Mouse (Mus musculus) stomach, embryonic 14.5 days (tissue): ENCODE measurements around the gene Sarm1. TPM values are rescaled to one million over a fixed set of nuclear protein-coding genes. Genes with fewer than 3 reads are reported as not detected.

Experiments
- ATAC-seq: fragments of 200-750 bp; cut with Nextera tagmentation; 2 replicates; pipeline ENCODE4 v1.8.0; 2017; ENCODE audit warnings: low read depth, moderate TSS enrichment; ENCODE audit not compliant: insufficient number of reproducible peaks, insufficient read depth, low FRiP score
- H3K27ac ChIP-seq: fragments of 300-500 bp; sonication (generic); 2 replicates; pipeline ENCODE4 v1.5.1; 2014; ENCODE audit warnings: mild to moderate bottlenecking, low read length, moderate library complexity, mixed read lengths
- H3K27me3 ChIP-seq: fragments of 300-500 bp; sonication (generic); 2 replicates; pipeline ENCODE4 v1.6.1; 2014; ENCODE audit warnings: low read length, control low read depth, mixed read lengths; ENCODE audit not compliant: control insufficient read depth, insufficient read depth
- H3K36me3 ChIP-seq: fragments of 300-500 bp; sonication (generic); 2 replicates; pipeline ENCODE4 v1.6.1; 2014; ENCODE audit warnings: mild to moderate bottlenecking, control low read depth, low read length, moderate library complexity, mixed read lengths; ENCODE audit not compliant: control insufficient read depth, insufficient read depth
- H3K4me1 ChIP-seq: fragments of 300-500 bp; sonication (generic); 2 replicates; pipeline ENCODE4 v1.6.1; 2014; ENCODE audit warnings: low read length, control low read depth, mixed read lengths; ENCODE audit not compliant: control insufficient read depth, insufficient read depth
- H3K4me2 ChIP-seq: fragments of 300-500 bp; sonication (generic); replicated peaks from 2 replicates; pipeline ENCODE4 v1.6.1; 2014; ENCODE audit warnings: low read depth, low read length, control low read depth
- H3K4me3 ChIP-seq: fragments of 300-500 bp; sonication (generic); 2 replicates; pipeline ENCODE4 v1.5.1; 2014; ENCODE audit warnings: low read depth, low read length, control low read depth
- H3K9ac ChIP-seq: fragments of 300-500 bp; sonication (generic); replicated peaks from 2 replicates; pipeline ENCODE4 v1.6.1; 2014; ENCODE audit warnings: low read depth, mild to moderate bottlenecking, control low read depth, low read length, moderate library complexity, mixed read lengths
- H3K9me3 ChIP-seq: fragments of 300-500 bp; sonication (generic); 2 replicates; pipeline ENCODE4 v1.6.1; 2016; ENCODE audit warnings: low read depth, low read length, control low read depth; ENCODE audit not compliant: control insufficient read depth
- WGBS: fragments of 180-500 bp; shearing (Covaris S2); extraction: QIAGEN DNeasy Blood & Tissue Kit; methylation state at CpG from one replicate; pipeline ENCODE4 v1.1.7; 2014; 5-methylcytosine and 5-hydroxymethylcytosine counted together
- polyA plus RNA-seq: library from polyadenylated mRNA; unstranded; fragments of >200 nt; fragmentation: Nextera tagmentation; extraction: Ambion mirVana; gene quantifications from 2 replicates; pipeline ENCODE4 v1.2.1, GENCODE M21; 2014

The Sarm1 gene
- polyA plus RNA-seq, 1 experiment from 2014 or later: 3.6 TPM

DNA sequence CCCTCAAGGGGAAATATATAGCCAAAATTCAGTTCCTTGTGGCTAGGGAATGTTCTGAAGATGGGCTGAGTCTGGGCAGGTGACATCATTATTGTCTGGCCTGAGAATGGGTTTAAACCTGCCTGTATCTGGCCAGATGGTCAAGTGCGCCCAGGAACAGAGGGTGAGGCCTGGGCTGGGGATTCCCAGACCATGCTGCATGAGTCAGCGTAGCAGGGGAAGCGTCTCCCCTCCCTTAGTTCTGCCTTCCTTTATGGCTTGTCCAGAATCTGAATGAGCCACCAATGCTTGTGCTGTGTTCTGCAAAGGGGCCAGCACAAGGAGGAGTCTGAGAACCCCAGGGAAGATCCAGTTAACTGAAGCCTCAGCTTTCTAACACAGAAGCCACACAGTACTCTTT, 50.4 kb downstream of the Sarm1 start:
- no peaks in the 10 kb centered on the region for H3K36me3 ChIP-seq
- H3K4me2 ChIP-seq: no peak overlapping the region
- H3K9ac ChIP-seq: no peak overlapping the region
- no peak overlapping the region for H3K27ac ChIP-seq
- no peaks in the 10 kb centered on the region for H3K9me3 ChIP-seq
- no peak for ATAC-seq
- H3K27me3 ChIP-seq: no peaks in the 10 kb centered on the region
- WGBS: 68% methylated on average over 3 of the region's 3 CpGs
- no peak overlapping the region for H3K4me3 ChIP-seq
- H3K4me1 ChIP-seq: no peaks in the 10 kb centered on the region

DNA sequence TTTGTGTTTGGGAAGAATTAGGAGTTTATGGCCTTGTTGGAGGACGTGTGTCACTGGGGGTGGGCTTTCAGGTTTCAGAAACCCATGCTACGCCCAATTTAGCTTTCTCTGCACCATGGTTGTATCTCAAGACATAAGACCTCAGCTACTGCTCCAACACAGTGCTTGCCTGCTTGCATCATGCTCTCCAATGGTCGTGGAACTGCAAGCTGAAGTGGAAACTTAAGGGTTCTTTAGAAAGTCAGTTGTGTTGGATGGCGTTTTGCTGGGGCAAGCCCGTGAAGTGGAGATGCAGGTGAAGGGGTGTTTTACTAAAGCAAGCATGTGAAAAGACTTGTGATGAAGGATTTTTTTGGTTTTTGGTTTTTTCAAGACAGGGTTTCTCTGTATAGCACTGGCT, 54.4 kb downstream of the Sarm1 start:
- H3K4me3 ChIP-seq: no peak overlapping the region

DNA sequence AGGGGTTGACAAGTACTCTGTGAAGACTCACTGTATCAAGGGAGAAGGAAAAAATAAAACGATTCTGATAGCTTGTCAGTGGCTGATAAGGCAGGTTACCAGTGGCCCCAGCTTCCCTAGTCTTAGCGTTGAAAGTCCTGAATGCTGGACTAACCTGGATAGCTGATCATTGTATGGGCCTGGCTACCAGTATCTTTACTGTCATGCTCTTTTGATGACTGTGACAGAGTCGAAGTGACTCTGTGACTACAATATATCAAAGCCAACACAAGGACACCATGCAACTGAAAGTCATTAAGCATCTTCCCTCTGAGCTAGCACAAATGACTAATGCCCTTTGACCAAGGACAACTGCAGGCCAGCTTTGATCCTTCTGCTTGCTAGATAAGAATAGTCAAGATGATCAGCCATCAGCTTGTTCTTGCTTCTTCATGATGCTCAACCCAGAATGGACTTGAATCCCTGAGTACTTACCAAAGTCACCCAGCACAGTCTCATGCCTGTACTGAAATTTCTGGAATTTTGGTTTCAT, 59.1 kb downstream of the Sarm1 start:
- no peak overlapping the region for H3K4me3 ChIP-seq
- H3K36me3 ChIP-seq: no peaks in the 10 kb centered on the region
- ATAC-seq: no peak
- peaks cover 7% of the 10 kb centered on the region; the same call in 1 of the 2 replicates for H3K4me1 ChIP-seq
- no peak overlapping the region for H3K4me2 ChIP-seq
- H3K27me3 ChIP-seq: no peaks in the 10 kb centered on the region
- no peak overlapping the region for H3K9ac ChIP-seq
- no peak overlapping the region for H3K27ac ChIP-seq
- 68% methylated on average over 3 of the region's 3 CpGs for WGBS
- no peaks in the 10 kb centered on the region for H3K9me3 ChIP-seq

More for the DNA sequence above, 54.4 kb downstream of the Sarm1 start:
- Histone ChIP-seq H3K36me3 (no peaks in the 10 kb centered on the region), H3K27me3 (no peaks in the 10 kb centered on the region), H3K4me2 (no peak overlapping the region), H3K4me1 (no peaks in the 10 kb centered on the region), H3K9ac (no peak overlapping the region), H3K27ac (no peak overlapping the region), H3K9me3 (no peaks in the 10 kb centered on the region)
- ATAC-seq: no peak
- 82% methylated on average over 5 of the region's 5 CpGs for WGBS

DNA sequence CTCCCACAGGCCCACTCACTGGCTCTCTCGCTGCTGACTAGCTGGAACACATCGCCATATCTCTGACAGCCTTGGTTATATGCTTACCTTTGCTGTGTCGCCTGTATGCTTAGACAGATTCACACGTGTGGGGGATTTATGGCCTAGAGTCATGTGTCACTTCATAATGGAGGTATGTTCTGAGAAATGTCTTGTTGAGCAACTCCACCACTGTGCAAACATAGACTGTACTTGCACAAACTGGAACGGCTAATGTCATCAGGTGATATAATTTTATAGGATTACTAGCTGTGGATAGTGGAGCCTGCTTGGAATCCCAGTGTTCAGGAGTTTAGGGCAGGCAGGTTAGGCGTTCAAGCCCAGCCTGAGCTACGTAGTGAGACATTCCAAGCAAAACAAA, 60.4 kb downstream of the Sarm1 start:
- Histone ChIP-seq H3K9me3 (no peaks in the 10 kb centered on the region), H3K4me1 (peaks cover 7% of the 10 kb centered on the region; the same call in 1 of the 2 replicates), H3K4me3 (no peak overlapping the region), H3K27ac (no peak overlapping the region), H3K36me3 (no peaks in the 10 kb centered on the region), H3K4me2 (no peak overlapping the region), H3K27me3 (no peaks in the 10 kb centered on the region), H3K9ac (no peak overlapping the region)
- ATAC-seq: no peak
- 77% methylated on average over 7 of the region's 7 CpGs for WGBS

DNA sequence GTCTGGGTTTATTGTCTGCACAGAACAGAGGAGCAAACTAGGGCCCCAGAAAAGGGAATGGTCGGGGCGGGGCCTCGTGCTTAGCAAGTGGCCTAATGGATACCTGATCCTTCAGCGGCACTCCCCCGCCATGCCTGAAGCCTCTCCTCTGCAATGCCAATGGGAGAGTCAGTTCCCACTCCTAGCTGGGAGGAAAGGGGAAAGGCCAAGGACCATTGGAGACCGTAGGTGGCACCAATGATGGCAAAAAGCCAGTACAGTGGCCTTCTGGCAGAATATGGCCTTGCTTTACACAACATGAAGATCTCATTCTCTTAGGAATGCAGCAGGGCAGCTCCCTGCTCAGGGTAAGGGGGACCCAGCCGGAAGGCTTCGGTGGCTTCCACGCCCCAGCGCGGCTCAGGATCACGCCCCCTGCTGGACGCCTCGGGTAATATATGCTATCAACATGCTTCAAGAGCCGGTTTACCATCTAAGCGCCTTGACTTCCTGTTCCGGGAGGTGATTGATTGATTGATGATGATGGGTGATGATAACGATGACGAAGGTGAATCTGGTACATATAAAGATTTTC, 61.7 kb downstream of the Sarm1 start:
- Histone ChIP-seq H3K27me3 (no peaks in the 10 kb centered on the region), H3K4me2 (0 out of 2 replicates have a peak overlapping the region, but pooled peaks have one; percentile 14), H3K4me3 (no peak overlapping the region), H3K9ac (no peak overlapping the region), H3K4me1 (peaks cover 7% of the 10 kb centered on the region; the same call in 1 of the 2 replicates), H3K36me3 (no peaks in the 10 kb centered on the region), H3K9me3 (no peaks in the 10 kb centered on the region), H3K27ac (no peak overlapping the region)
- ATAC-seq: peak; percentile 67; the same call in 1 of the 2 replicates
- WGBS: 6% methylated on average over 19 of the region's 19 CpGs

DNA sequence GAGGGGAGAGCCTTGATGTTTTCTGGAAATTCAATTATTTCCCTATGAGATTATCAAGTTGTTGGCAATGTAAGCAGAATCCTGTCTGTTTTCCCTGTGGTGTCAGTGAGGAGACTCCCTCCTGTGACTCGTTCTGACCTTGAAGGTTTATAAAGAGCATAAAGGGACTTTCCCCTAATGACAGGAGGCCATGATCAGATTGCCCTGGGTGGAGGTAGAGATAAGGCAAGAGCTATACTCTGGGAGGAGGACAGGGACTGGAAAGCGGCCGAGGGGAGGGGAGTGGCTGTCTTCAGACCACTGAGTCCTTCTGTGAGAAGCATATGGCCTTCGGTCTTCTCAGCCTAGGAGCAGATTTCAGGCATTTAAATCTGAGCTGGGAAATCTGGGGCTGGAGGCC, 63.5 kb downstream of the Sarm1 start:
- Histone ChIP-seq H3K9ac (no peak overlapping the region), H3K27ac (no peak overlapping the region), H3K9me3 (no peaks in the 10 kb centered on the region), H3K36me3 (no peaks in the 10 kb centered on the region), H3K27me3 (no peaks in the 10 kb centered on the region), H3K4me3 (no peak overlapping the region), H3K4me1 (peaks cover 7% of the 10 kb centered on the region; the same call in 1 of the 2 replicates), H3K4me2 (no peak overlapping the region)
- ATAC-seq: no peak
- WGBS: 52% methylated on average over 4 of the region's 4 CpGs

DNA sequence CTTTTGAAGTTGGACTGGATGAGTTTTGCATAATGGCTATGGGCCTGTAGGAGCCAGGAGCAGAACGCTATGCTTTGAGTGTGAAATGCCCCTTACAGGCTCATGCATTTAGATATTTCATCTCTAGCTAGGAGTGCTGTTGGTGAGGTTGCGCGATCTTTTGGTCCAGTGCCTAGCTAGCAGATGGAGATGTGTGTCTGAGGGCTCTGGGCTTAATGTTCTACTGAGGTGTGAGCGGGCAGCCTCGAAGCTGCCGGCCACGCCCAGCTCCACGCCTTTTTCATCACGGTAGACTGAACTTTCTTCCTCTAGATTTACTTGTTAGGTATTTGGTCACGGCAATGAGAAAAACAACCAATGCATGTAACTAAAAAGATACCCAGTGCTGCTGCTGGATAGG, 66.4 kb downstream of the Sarm1 start:
- H3K27ac ChIP-seq: no peak overlapping the region
- H3K4me2 ChIP-seq: no peak overlapping the region
- H3K4me3 ChIP-seq: no peak overlapping the region
- ATAC-seq: no peak
- H3K4me1 ChIP-seq: peaks cover 5% of the 10 kb centered on the region; the same call in 1 of the 2 replicates
- no peaks in the 10 kb centered on the region for H3K27me3 ChIP-seq
- 78% methylated on average over 10 of the region's 10 CpGs for WGBS
- H3K9me3 ChIP-seq: no peaks in the 10 kb centered on the region
- no peaks in the 10 kb centered on the region for H3K36me3 ChIP-seq
- H3K9ac ChIP-seq: no peak overlapping the region

DNA sequence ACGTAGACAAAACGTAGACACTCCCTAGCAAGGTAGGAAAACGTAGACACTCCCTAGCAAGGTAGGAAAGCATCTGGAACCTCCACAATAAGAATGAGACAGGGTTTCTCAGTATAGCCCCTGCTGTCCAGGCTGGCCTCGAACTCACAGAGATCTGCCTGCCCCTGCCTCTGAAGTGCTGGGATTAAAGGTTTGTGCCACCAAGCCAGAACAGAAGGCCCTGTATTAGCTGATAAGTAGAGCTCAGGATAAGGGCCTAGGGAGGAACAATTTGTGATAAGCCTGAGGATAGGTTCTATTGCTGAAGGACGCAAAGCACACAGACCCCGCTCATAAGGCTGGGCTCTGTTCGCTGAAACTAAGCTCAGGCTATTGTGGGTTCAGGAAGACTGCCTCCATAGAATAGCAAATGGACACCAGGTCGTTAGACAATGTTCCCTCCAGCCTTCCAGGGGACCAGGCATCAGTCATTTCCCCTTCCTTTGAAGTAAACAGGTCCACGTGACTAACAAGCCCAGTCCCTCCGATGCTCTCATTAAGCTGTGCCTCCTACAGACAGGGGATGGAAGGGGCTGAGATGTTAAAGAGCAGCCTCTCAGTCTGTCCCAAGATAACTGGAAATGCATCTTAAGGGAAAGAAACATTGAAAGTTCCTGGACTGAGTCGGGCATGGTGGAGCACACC, 67.2 kb downstream of the Sarm1 start:
- no peak for ATAC-seq
- Histone ChIP-seq H3K36me3 (no peaks in the 10 kb centered on the region), H3K27me3 (no peaks in the 10 kb centered on the region), H3K9ac (no peak overlapping the region), H3K4me1 (no peaks in the 10 kb centered on the region), H3K9me3 (no peaks in the 10 kb centered on the region), H3K4me3 (no peak overlapping the region), H3K27ac (no peak overlapping the region), H3K4me2 (no peak overlapping the region)
- 57% methylated on average over 11 of the region's 11 CpGs for WGBS
